In genomic region chr11:75511213-75511612, GRCm38 (mm10) we compare ENCODE assay signal across 9 mouse cellular contexts. TPM values are rescaled to one million over a fixed set of nuclear protein-coding genes. Genes with fewer than 3 reads are reported as not detected.
DNase-seq lines count a peak whose midpoint lies in the region; ATAC-seq and TF ChIP-seq lines count a peak whose summit lies in the region.
"Had no signal": no experiment of that assay in that cellular context is flagged by ENCODE, and none has a peak within 500 bp of the region (broad histone marks: within the 10 kb centered on the region; RNA-seq: fewer than 3 reads in every experiment).

No protein-coding gene starts in this region.

- no peak overlapping the region for H3K9ac ChIP-seq in kidney, embryonic 16.5 days (replicated peaks; ENCODE audit: low read length)
- H3K9ac ChIP-seq in liver, postnatal 0 days (replicated peaks), result no peak overlapping the region

- H3K27me3 ChIP-seq in kidney, embryonic 16.5 days (ENCODE audit: insufficient read depth, low read length), result no peaks in the 10 kb centered on the region
- no peaks in the 10 kb centered on the region for H3K27me3 ChIP-seq in liver, postnatal 0 days (ENCODE audit: insufficient read depth, low read length)
- H3K27me3 ChIP-seq in forebrain, embryonic 10.5 days (ENCODE audit: poor library complexity, severe bottlenecking), result no peaks in the 10 kb centered on the region; the same call in 1 of the 2 replicates
- H3K27me3 ChIP-seq: neural tube, embryonic 12.5 days had no signal

- H3K27ac ChIP-seq in kidney, embryonic 16.5 days (ENCODE audit: low read length), result no peak overlapping the region; the same call in 1 of the 2 replicates
- peak overlapping the region; percentile 100 for H3K27ac ChIP-seq in gastrocnemius, adult 2 months
- no peak overlapping the region for H3K27ac ChIP-seq in liver, postnatal 0 days (ENCODE audit: low read depth)
- no peak overlapping the region for H3K27ac ChIP-seq in forebrain, embryonic 10.5 days
- H3K27ac ChIP-seq: neural tube, embryonic 12.5 days had no signal

- H3K4me2 ChIP-seq in kidney, embryonic 16.5 days (replicated peaks; ENCODE audit: low read depth, low read length), result no peak overlapping the region
- H3K4me2 ChIP-seq in liver, postnatal 0 days (ENCODE audit: low read depth, low read length), result peak overlapping the region; percentile 99; the same call in 1 of the 2 replicates

- peak; percentile 54 for DNase-seq in kidney, adult 9 months
- peak; percentile 48 for DNase-seq in adrenal gland, postnatal 25 days
- peak; percentile 82 for DNase-seq in gastrocnemius, adult 2 months
- DNase-seq in liver, postnatal 0 days, result no peak
- DNase-seq in embryo, embryonic 10.5 days (ENCODE audit: low spot score), result no peak
- no peak for DNase-seq in ovary, postnatal 10 days (ENCODE audit: low spot score)
- no peak for DNase-seq in forebrain, embryonic 10.5 days (ENCODE audit: extremely low spot score, low spot score)

- ATAC-seq in kidney, embryonic 16.5 days (ENCODE audit: low FRiP score, low TSS enrichment), result no peak
- no peak for ATAC-seq in liver, postnatal 0 days

- TF ChIP-seq EP300 in liver, postnatal 0 days (IDR thresholded peaks at IDR 0.05; ENCODE audit: low read depth), result no peak

- H3K4me1 ChIP-seq in kidney, embryonic 16.5 days (ENCODE audit: insufficient read depth, low read length), result peaks cover 25% of the 10 kb centered on the region
- H3K4me1 ChIP-seq in liver, postnatal 0 days (ENCODE audit: insufficient read depth), result peaks cover 24% of the 10 kb centered on the region
- H3K4me1 ChIP-seq in forebrain, embryonic 10.5 days, result peaks cover 29% of the 10 kb centered on the region

- intact Hi-C loops in gastrocnemius, adult 2 months (cut with DNase I), result loop anchor here (2.0 kb wide), 1 partner anchor 48 kb away; no protein-coding TSS in a partner anchor

- H3K4me3 ChIP-seq in kidney, embryonic 16.5 days (ENCODE audit: low read length), result no peak overlapping the region
- peak overlapping the region; percentile 87 for H3K4me3 ChIP-seq in gastrocnemius, adult 2 months
- peak overlapping the region; percentile 68; the same call in 1 of the 2 replicates for H3K4me3 ChIP-seq in liver, postnatal 0 days (ENCODE audit: low read depth, low read length)
- no peak overlapping the region for H3K4me3 ChIP-seq in forebrain, embryonic 10.5 days

- WGBS in kidney, embryonic 16.5 days, result 82% methylated on average over 6 of the region's 6 CpGs
- 84% methylated on average over 6 of the region's 6 CpGs for WGBS in liver, postnatal 0 days (ENCODE audit: insufficient replicate concordance)
- WGBS in forebrain, embryonic 10.5 days, result 92% methylated on average over 6 of the region's 6 CpGs

- H3K36me3 ChIP-seq in kidney, embryonic 16.5 days (ENCODE audit: insufficient read depth, low read length), result peaks cover 30% of the 10 kb centered on the region
- H3K36me3 ChIP-seq in liver, postnatal 0 days (replicated peaks; ENCODE audit: insufficient read depth, low read length), result peaks cover 35% of the 10 kb centered on the region
- H3K36me3 ChIP-seq in forebrain, embryonic 10.5 days (replicated peaks), result peaks cover 42% of the 10 kb centered on the region

- H3K9me3 ChIP-seq in kidney, embryonic 16.5 days (ENCODE audit: low read length), result no peaks in the 10 kb centered on the region
- no peaks in the 10 kb centered on the region for H3K9me3 ChIP-seq in liver, postnatal 0 days (ENCODE audit: low read length)
- H3K9me3 ChIP-seq in forebrain, embryonic 10.5 days, result no peaks in the 10 kb centered on the region
- H3K9me3 ChIP-seq: neural tube, embryonic 12.5 days had no signal

- no peak for TF ChIP-seq CTCF in gastrocnemius, adult 2 months (IDR thresholded peaks at IDR 0.05)
- no peak for TF ChIP-seq CTCF in liver, postnatal 0 days (IDR thresholded peaks at IDR 0.05; ENCODE audit: low read depth)

RNA-seq across cellular contexts. Expression of gene Rilp, which starts 1.3 kb away (rescaled TPM):
- 1.7 and 2.0 TPM in 2 replicates for polyA plus RNA-seq in kidney, embryonic 16.5 days (2015; fragmentation: Nextera tagmentation; extraction: Ambion mirVana)
- total RNA-seq in adrenal gland, postnatal 25 days (2021), result 12.7 and 14.6 TPM in 2 replicates
- total RNA-seq in gastrocnemius, adult 2 months (2021), result 10 to 100 TPM; 33.4 to 41.9 TPM
- polyA plus RNA-seq in liver, postnatal 0 days (2015; fragmentation: Nextera tagmentation; extraction: Ambion mirVana), result 13.2 and 13.4 TPM in 2 replicates
- 0.15 and 0.26 TPM in 2 replicates for polyA plus RNA-seq in forebrain, embryonic 10.5 days (2016; fragmentation: Nextera tagmentation; extraction: Ambion mirVana)

RNA-seq across cellular contexts. Expression of gene Scarf1, which starts 2.1 kb away (rescaled TPM):
- 19.2 and 19.5 TPM in 2 replicates for polyA plus RNA-seq in kidney, embryonic 16.5 days (2015; fragmentation: Nextera tagmentation; extraction: Ambion mirVana)
- total RNA-seq in adrenal gland, postnatal 25 days (2021), result 9.4 and 10.0 TPM in 2 replicates
- total RNA-seq in gastrocnemius, adult 2 months (2021), result 1 to 10 TPM; 2.4 to 5.7 TPM
- 3.1 TPM in 2 replicates for polyA plus RNA-seq in liver, postnatal 0 days (2015; fragmentation: Nextera tagmentation; extraction: Ambion mirVana)
- polyA plus RNA-seq in forebrain, embryonic 10.5 days (2016; fragmentation: Nextera tagmentation; extraction: Ambion mirVana), result 5.1 and 5.4 TPM in 2 replicates

RNA-seq across cellular contexts. Expression of gene Slc43a2, which starts 20.3 kb away (rescaled TPM):
- 9.4 and 9.7 TPM in 2 replicates for polyA plus RNA-seq in kidney, embryonic 16.5 days (2015; fragmentation: Nextera tagmentation; extraction: Ambion mirVana)
- total RNA-seq in adrenal gland, postnatal 25 days (2021), result 23.0 and 24.0 TPM in 2 replicates
- total RNA-seq in gastrocnemius, adult 2 months (2021), result 10 to 100 TPM; 19.0 to 41.6 TPM
- 5.9 and 7.2 TPM in 2 replicates for polyA plus RNA-seq in liver, postnatal 0 days (2015; fragmentation: Nextera tagmentation; extraction: Ambion mirVana)
- 5.5 and 6.1 TPM in 2 replicates for polyA plus RNA-seq in forebrain, embryonic 10.5 days (2016; fragmentation: Nextera tagmentation; extraction: Ambion mirVana)

RNA-seq across cellular contexts. Expression of gene Prpf8, which starts 24.6 kb away (rescaled TPM):
- polyA plus RNA-seq in kidney, embryonic 16.5 days (2015; fragmentation: Nextera tagmentation; extraction: Ambion mirVana), result 64.0 and 66.2 TPM in 2 replicates
- 147 and 166 TPM in 2 replicates for total RNA-seq in adrenal gland, postnatal 25 days (2021)
- 10 to 100 TPM; 69.3 to 76.7 TPM for total RNA-seq in gastrocnemius, adult 2 months (2021)
- polyA plus RNA-seq in liver, postnatal 0 days (2015; fragmentation: Nextera tagmentation; extraction: Ambion mirVana), result 12.1 and 13.9 TPM in 2 replicates
- polyA plus RNA-seq in forebrain, embryonic 10.5 days (2016; fragmentation: Nextera tagmentation; extraction: Ambion mirVana), result 77.5 and 78.7 TPM in 2 replicates

RNA-seq across cellular contexts. Expression of gene Tlcd2, which starts 49.7 kb away (rescaled TPM):
- 26.8 and 27.1 TPM in 2 replicates for polyA plus RNA-seq in kidney, embryonic 16.5 days (2015; fragmentation: Nextera tagmentation; extraction: Ambion mirVana)
- total RNA-seq in adrenal gland, postnatal 25 days (2021), result 16.2 and 16.8 TPM in 2 replicates
- 1 to 10 TPM; 2.6 to 3.1 TPM for total RNA-seq in gastrocnemius, adult 2 months (2021)
- polyA plus RNA-seq in liver, postnatal 0 days (2015; fragmentation: Nextera tagmentation; extraction: Ambion mirVana), result 34.2 and 35.6 TPM in 2 replicates
- polyA plus RNA-seq in forebrain, embryonic 10.5 days (2016; fragmentation: Nextera tagmentation; extraction: Ambion mirVana), result 8.5 and 9.7 TPM in 2 replicates

Comparison
In these comparisons a context has a peak if more than half of its experiments do, and no peak if none do; other contexts are left out.
1. DNase-seq: peak in kidney, adult 9 months (single experiment), adrenal gland, postnatal 25 days (single experiment) and gastrocnemius, adult 2 months (single experiment); none in liver, postnatal 0 days (single experiment), embryo, embryonic 10.5 days (single experiment), ovary, postnatal 10 days (single experiment) and forebrain, embryonic 10.5 days (single experiment).
2. H3K4me3 ChIP-seq: peak in gastrocnemius, adult 2 months (single experiment) and liver, postnatal 0 days (single experiment); none in kidney, embryonic 16.5 days (single experiment) and forebrain, embryonic 10.5 days (single experiment).